Mouse (Mus musculus) effector memory CD4-positive, alpha-beta T cell, adult 5 months (primary cell): ENCODE measurements around the gene Ppp4r4. TPM values are rescaled to one million over a fixed set of nuclear protein-coding genes. Genes with fewer than 3 reads are reported as not detected.

Source experiments
- polyA plus RNA-seq: library from polyadenylated mRNA; unstranded; fragments of 100-300 nt; shearing (Covaris generic); gene quantifications from one replicate; pipeline ENCODE4 v1.2.1, GENCODE M21; 2017

The Ppp4r4 gene
- polyA plus RNA-seq, result not detected

DNA sequence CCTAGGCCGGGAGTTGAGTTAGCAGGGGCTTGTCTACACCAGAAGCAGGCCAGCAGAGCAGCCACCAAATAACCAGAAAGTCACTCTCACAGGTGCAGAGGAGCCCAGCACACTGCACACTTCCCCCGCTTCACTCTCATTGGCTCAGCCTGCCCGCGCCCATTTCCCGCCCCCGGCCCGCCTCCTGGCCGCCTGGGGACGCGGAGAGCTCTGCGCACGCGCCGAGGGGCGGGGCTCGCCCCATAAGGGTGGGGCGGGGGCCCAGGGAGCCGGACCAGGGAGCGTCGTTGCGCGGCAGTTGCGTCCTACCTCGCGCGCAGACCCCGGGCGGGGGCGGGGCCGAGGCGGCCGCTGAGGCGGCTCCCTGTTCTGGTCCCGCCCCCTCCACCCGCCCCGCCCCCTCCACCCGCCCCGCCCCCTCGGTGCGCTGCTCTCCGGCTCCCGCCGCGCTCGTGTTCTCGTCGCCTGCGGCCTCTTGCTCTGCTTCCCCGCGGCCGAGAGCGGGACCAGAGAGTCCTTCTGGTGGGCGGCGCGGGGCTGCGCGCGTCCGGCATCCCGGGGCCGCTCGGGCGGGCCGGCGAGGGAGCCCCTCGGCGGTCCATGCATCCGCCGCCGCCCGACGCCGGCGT lies at the start of gene Ppp4r4:
Ppp4r4 (plus strand) TSS at position 264 of the 629 bp plus-strand sequence.

DNA sequence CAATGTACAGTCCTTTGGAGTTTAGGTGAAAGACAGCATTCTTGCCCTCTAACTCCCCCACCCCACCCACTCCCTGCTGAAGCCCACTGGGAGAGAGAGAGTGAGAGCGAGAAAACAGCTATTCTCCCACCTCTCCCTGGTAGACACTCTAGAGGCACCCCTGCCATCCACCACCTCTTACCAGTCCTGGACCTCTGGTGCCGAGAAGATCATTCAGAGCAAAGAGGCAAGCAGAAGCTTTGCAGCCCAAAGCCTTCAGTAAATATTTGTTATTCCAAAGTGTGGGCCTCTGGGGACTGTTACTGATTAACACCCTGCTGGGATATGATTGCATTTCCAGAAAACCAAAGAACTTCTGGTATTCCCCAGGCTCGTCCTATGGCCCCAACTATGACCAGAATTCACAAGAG lies 99.1 kb downstream of the Ppp4r4 start, which contains the start of gene Serpina10:
Serpina10 (minus strand) TSS at position 242 of the 410 bp plus-strand sequence.

DNA sequence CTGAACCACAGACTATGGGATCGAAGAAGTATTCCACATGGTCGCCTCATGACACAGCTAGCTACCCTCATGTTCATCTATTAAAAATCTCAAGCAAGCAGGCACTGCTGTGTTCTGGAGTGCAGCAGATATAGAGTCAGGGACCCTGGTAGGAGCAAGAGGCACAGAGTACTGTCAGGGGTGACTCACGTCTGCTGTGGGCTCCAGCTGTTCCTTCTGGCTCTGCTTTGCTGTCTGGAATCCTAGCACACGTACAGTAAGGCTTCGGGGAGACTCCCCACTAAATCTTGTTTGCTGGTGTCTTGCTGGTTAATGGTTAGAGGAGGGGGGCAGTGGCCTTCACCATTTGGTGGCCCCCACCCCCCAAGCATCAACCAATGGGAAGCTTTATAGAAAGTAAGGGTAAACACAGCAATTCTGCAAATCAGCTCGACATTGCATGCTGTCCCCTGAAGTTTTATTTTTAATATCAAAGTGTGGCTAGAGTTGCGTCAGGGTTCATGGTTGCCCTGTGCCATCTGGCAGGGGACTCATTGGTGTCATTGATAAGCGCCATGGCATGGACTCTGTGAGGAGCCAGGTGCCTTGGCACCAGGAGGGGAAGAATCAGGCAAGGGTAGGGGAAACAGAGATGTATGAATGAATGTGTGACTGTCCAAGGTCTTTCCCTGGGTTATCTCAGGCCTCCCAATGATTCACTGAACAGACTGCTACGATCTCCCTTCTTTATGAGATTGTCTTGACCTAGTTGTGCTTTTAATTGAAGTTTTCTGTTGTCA lies 125.0 kb downstream of the Ppp4r4 start, which contains the start of gene Serpina6:
Serpina6 (minus strand) TSS at position 365 of the 779 bp plus-strand sequence.

Other genes with a start within 250 kb of the Ppp4r4 start
- not detected for gene Fam181a, start 221.3 kb upstream of the Ppp4r4 start, polyA plus RNA-seq
- gene Asb2, start 176.3 kb upstream of the Ppp4r4 start, polyA plus RNA-seq, result 26.2 TPM
- gene Otub2, start 143.6 kb upstream of the Ppp4r4 start, polyA plus RNA-seq, result 4.7 TPM
- 1.5 TPM for gene 9330161L09Rik, start 124.5 kb upstream of the Ppp4r4 start, polyA plus RNA-seq
- gene Ddx24, start 106.5 kb upstream of the Ppp4r4 start, polyA plus RNA-seq, result 212 TPM
- gene Ifi27, start 98.1 kb upstream of the Ppp4r4 start, polyA plus RNA-seq, result 301 TPM
- gene Ifi27l2a, start 88.6 kb upstream of the Ppp4r4 start, polyA plus RNA-seq, result 299 TPM
- gene Ifi27l2b, start 75.1 kb upstream of the Ppp4r4 start, polyA plus RNA-seq, result not detected
- gene Serpina10, start 99.2 kb downstream of the Ppp4r4 start, polyA plus RNA-seq, result not detected
- not detected for gene Serpina6, start 124.9 kb downstream of the Ppp4r4 start, polyA plus RNA-seq
- not detected for gene Serpina16, start 143.9 kb downstream of the Ppp4r4 start, polyA plus RNA-seq
- not detected for gene Serpina1f, start 163.2 kb downstream of the Ppp4r4 start, polyA plus RNA-seq
- gene Serpina1d, start 241.3 kb downstream of the Ppp4r4 start, polyA plus RNA-seq, result not detected